Mouse (Mus musculus) liver, adult 2 months (tissue): ENCODE measurements around the gene Ahr. TPM values are rescaled to one million over a fixed set of nuclear protein-coding genes. Genes with fewer than 3 reads are reported as not detected.

Experiments used
- DNase-seq: peaks from one replicate; pipeline ENCODE4 v3.0.0-alpha.2; 2011; ENCODE audit warnings: low read depth, low spot score; ENCODE audit errors: extremely low read depth
- H3K27ac ChIP-seq: fragments of 200-500 bp; replicated peaks from 2 replicates; pipeline ENCODE4 v1.5.1; 2012; ENCODE audit warnings: low read depth, mild to moderate bottlenecking, control low read depth, inconsistent platforms, low read length; ENCODE audit not compliant: insufficient read depth
- H3K27me3 ChIP-seq: fragments of 200-500 bp; 2 replicates; pipeline ENCODE4 v1.6.1; 2012; ENCODE audit warnings: mild to moderate bottlenecking, moderate library complexity, low read length, inconsistent platforms; ENCODE audit not compliant: control insufficient read depth, insufficient read depth
- H3K36me3 ChIP-seq: fragments of 200-500 bp; 2 replicates; pipeline ENCODE4 v1.6.1; 2012; ENCODE audit warnings: low read length, inconsistent platforms; ENCODE audit not compliant: control insufficient read depth, insufficient read depth
- H3K4me1 ChIP-seq: fragments of 200-500 bp; 2 replicates; pipeline ENCODE4 v1.6.1; 2011; ENCODE audit warnings: low read length; ENCODE audit not compliant: control insufficient read depth, insufficient read depth
- H3K4me3 ChIP-seq: fragments of 200-500 bp; 2 replicates; pipeline ENCODE4 v1.5.1; 2011; ENCODE audit warnings: low read depth, mild to moderate bottlenecking, control low read depth, low read length, moderate library complexity; ENCODE audit not compliant: insufficient read depth
- H3K79me2 ChIP-seq: fragments of 200-500 bp; 2 replicates; pipeline ENCODE4 v1.6.1; 2012; ENCODE audit warnings: inconsistent platforms, mild to moderate bottlenecking, low read length, moderate library complexity; ENCODE audit not compliant: control insufficient read depth, insufficient read depth
- H3K9ac ChIP-seq: fragments of 200-500 bp; 2 replicates; pipeline ENCODE4 v1.6.1; 2012; ENCODE audit warnings: low read depth, mild to moderate bottlenecking, control low read depth, inconsistent platforms, low read length
- CTCF ChIP-seq: fragments of 200-500 bp; IDR thresholded peaks from 2 replicates; pipeline ENCODE4 v1.5.1; 2011; ENCODE audit warnings: low read depth, low read length, control low read depth
- POLR2A ChIP-seq: fragments of 200-500 bp; IDR thresholded peaks from 2 replicates; pipeline ENCODE4 v1.6.1; 2011; ENCODE audit warnings: low read length, control low read depth; ENCODE audit not compliant: insufficient read depth; ENCODE audit errors: extremely low read depth
- WGBS: fragments of 180-500 bp; shearing (Covaris S2); methylation state at CpG from one replicate; pipeline ENCODE4 v1.1.7; 2018; 5-methylcytosine and 5-hydroxymethylcytosine counted together
- polyA plus RNA-seq: library from polyadenylated mRNA; depleted of rRNA; stranded (reverse); fragments of >200 nt; gene quantifications from 2 replicates; pipeline ENCODE4 v1.2.3, GENCODE M21; 2012
- total RNA-seq: library from RNA; depleted of rRNA; stranded (reverse); fragments of >200 nt; gene quantifications from 2 replicates; pipeline ENCODE4 v1.2.3, GENCODE M21; 2014

Gene Ahr
- total and polyA plus RNA-seq, 2 experiments: 10.1 to 27.2 TPM

GRCm38 (mm10) chr12:35503586-35503985 is 31.3 kb downstream of the Ahr start:
- Histone ChIP-seq H3K79me2 (no peaks in the 10 kb centered on the region; the same call in 1 of the 2 replicates), H3K27me3 (no peaks in the 10 kb centered on the region), H3K4me3 (no peak overlapping the region), H3K36me3 (peaks cover 53% of the 10 kb centered on the region), H3K9ac (no peak overlapping the region), H3K27ac (peak overlapping the region; percentile 22), H3K4me1 (peaks cover 11% of the 10 kb centered on the region)
- DNase-seq: no peak
- peak; percentile 75 for TF ChIP-seq CTCF
- no peak for TF ChIP-seq POLR2A
- WGBS: 77% methylated on average over 7 of the region's 7 CpGs

DNA sequence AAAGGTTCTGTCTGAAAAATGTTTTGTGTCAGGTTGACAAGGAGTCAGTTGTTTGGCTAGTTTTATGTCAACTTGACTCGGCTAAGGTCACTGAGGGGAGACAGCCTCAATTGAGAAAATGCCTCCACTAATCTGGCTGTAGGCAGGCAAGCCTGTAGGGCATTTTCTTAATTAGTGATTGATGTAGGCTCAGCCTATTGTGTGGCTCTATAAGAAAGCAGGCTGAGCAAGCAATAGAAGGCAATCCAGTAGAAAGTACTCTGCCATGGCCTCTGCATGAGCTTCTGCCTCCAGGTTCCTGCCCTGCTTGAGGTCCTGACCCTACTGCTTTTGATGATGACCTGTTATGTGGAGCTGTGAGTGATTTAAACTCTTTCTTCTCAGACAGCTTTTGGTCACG is 33.4 kb downstream of the Ahr start:
- 44% methylated on average over 2 of the region's 2 CpGs for WGBS
- DNase-seq: peak; percentile 61
- peak overlapping the region; percentile 56 for H3K27ac ChIP-seq
- H3K4me3 ChIP-seq: no peak overlapping the region
- H3K79me2 ChIP-seq: no peaks in the 10 kb centered on the region; the same call in 1 of the 2 replicates
- H3K9ac ChIP-seq: no peak overlapping the region
- TF ChIP-seq POLR2A (no peak), CTCF (no peak)
- peaks cover 51% of the 10 kb centered on the region for H3K36me3 ChIP-seq
- peaks cover 11% of the 10 kb centered on the region for H3K4me1 ChIP-seq
- no peaks in the 10 kb centered on the region for H3K27me3 ChIP-seq

GRCm38 (mm10) chr12:35495195-35495594 is 39.6 kb downstream of the Ahr start:
- no peak overlapping the region for H3K27ac ChIP-seq
- no peak overlapping the region for H3K4me3 ChIP-seq
- TF ChIP-seq POLR2A (no peak), CTCF (no peak)
- no peak for DNase-seq
- no peak overlapping the region for H3K9ac ChIP-seq
- no peaks in the 10 kb centered on the region for H3K79me2 ChIP-seq
- WGBS: 85% methylated on average over 4 of the region's 4 CpGs
- H3K27me3 ChIP-seq: no peaks in the 10 kb centered on the region
- no peaks in the 10 kb centered on the region for H3K4me1 ChIP-seq
- H3K36me3 ChIP-seq: peaks cover 17% of the 10 kb centered on the region

GRCm38 (mm10) chr12:35480764-35481163 is 54.1 kb downstream of the Ahr start:
- Histone ChIP-seq H3K27ac (no peak overlapping the region), H3K27me3 (no peaks in the 10 kb centered on the region), H3K4me3 (no peak overlapping the region), H3K36me3 (no peaks in the 10 kb centered on the region), H3K4me1 (no peaks in the 10 kb centered on the region), H3K79me2 (no peaks in the 10 kb centered on the region), H3K9ac (no peak overlapping the region)
- DNase-seq: no peak
- WGBS: 84% methylated on average over 2 of the region's 2 CpGs
- no peak for TF ChIP-seq POLR2A
- TF ChIP-seq CTCF: no peak

- 79% methylated on average over 5 of the region's 5 CpGs for WGBS
- DNase-seq: no peak
- TF ChIP-seq CTCF (no peak), POLR2A (no peak)
- Histone ChIP-seq H3K4me3 (no peak overlapping the region), H3K27me3 (no peaks in the 10 kb centered on the region), H3K4me1 (no peaks in the 10 kb centered on the region), H3K27ac (no peak overlapping the region), H3K36me3 (no peaks in the 10 kb centered on the region), H3K79me2 (no peaks in the 10 kb centered on the region), H3K9ac (no peak overlapping the region)
Observed at GRCm38 (mm10) chr12:35478906-35479305, 55.9 kb downstream of the Ahr start.

GRCm38 (mm10) chr12:35463457-35463856 is 71.4 kb downstream of the Ahr start:
- Histone ChIP-seq H3K79me2 (no peaks in the 10 kb centered on the region), H3K27ac (no peak overlapping the region), H3K27me3 (no peaks in the 10 kb centered on the region), H3K9ac (no peak overlapping the region), H3K4me3 (no peak overlapping the region), H3K36me3 (no peaks in the 10 kb centered on the region), H3K4me1 (no peaks in the 10 kb centered on the region; the same call in 1 of the 2 replicates)
- TF ChIP-seq CTCF (no peak), POLR2A (no peak)
- 74% methylated on average over 1 of the region's 1 CpGs for WGBS
- DNase-seq: peak; percentile 11
